Mouse (Mus musculus): ENCODE results near the gene Rcor1. TPM values are rescaled to one million over a fixed set of nuclear protein-coding genes. Genes with fewer than 3 reads are reported as not detected.

Gene Rcor1
- polyA plus RNA-seq, 1 experiment from 2014 or later, result 9.7 TPM

- Histone ChIP-seq H3K4me2 (replicated peaks; ENCODE audit: low read depth, low read length) (no peak overlapping the region), H3K9me3 (ENCODE audit: low read length) (no peaks in the 10 kb centered on the region), H3K4me1 (ENCODE audit: insufficient read depth, low read length) (peaks cover 12% of the 10 kb centered on the region), H3K27me3 (ENCODE audit: insufficient read depth, low read length) (no peaks in the 10 kb centered on the region), H3K4me3 (ENCODE audit: low read length) (no peak overlapping the region), H3K27ac (ENCODE audit: low read length) (no peak overlapping the region; the same call in 1 of the 2 replicates), H3K9ac (replicated peaks; ENCODE audit: low read length) (no peak overlapping the region), H3K36me3 (ENCODE audit: insufficient read depth, low read length) (no peaks in the 10 kb centered on the region; the same call in none of the 2 replicates)
- ATAC-seq (ENCODE audit: low FRiP score, low TSS enrichment), result no peak
- WGBS, result 41% methylated on average over 3 of the region's 3 CpGs
Measured at GRCm38 (mm10) chr12:111088731-111089141, 49.6 kb downstream of the Rcor1 start.

GRCm38 (mm10) chr12:111089145-111089544, 50.0 kb downstream of the Rcor1 start:
- Histone ChIP-seq H3K9ac (replicated peaks; ENCODE audit: low read length) (no peak overlapping the region), H3K4me2 (replicated peaks; ENCODE audit: low read depth, low read length) (no peak overlapping the region), H3K27ac (ENCODE audit: low read length) (no peak overlapping the region; the same call in 1 of the 2 replicates), H3K27me3 (ENCODE audit: insufficient read depth, low read length) (no peaks in the 10 kb centered on the region), H3K9me3 (ENCODE audit: low read length) (no peaks in the 10 kb centered on the region), H3K36me3 (ENCODE audit: insufficient read depth, low read length) (no peaks in the 10 kb centered on the region; the same call in 1 of the 2 replicates), H3K4me1 (ENCODE audit: insufficient read depth, low read length) (peaks cover 12% of the 10 kb centered on the region), H3K4me3 (ENCODE audit: low read length) (no peak overlapping the region)
- WGBS, result 44% methylated on average over 7 of the region's 7 CpGs
- ATAC-seq (ENCODE audit: low FRiP score, low TSS enrichment), result peak; percentile 74

GRCm38 (mm10) chr12:111090801-111091200, 51.6 kb downstream of the Rcor1 start:
- Histone ChIP-seq H3K4me3 (ENCODE audit: low read length) (no peak overlapping the region), H3K9me3 (ENCODE audit: low read length) (no peaks in the 10 kb centered on the region), H3K27ac (ENCODE audit: low read length) (no peak overlapping the region), H3K36me3 (ENCODE audit: insufficient read depth, low read length) (no peaks in the 10 kb centered on the region), H3K27me3 (ENCODE audit: insufficient read depth, low read length) (no peaks in the 10 kb centered on the region), H3K9ac (replicated peaks; ENCODE audit: low read length) (no peak overlapping the region), H3K4me1 (ENCODE audit: insufficient read depth, low read length) (peaks cover 12% of the 10 kb centered on the region), H3K4me2 (replicated peaks; ENCODE audit: low read depth, low read length) (no peak overlapping the region)
- ATAC-seq (ENCODE audit: low FRiP score, low TSS enrichment), result no peak

- H3K9ac ChIP-seq (replicated peaks; ENCODE audit: low read length), result no peak overlapping the region
- WGBS, result 80% methylated on average over 10 of the region's 10 CpGs
- no peak overlapping the region for H3K4me2 ChIP-seq (replicated peaks; ENCODE audit: low read depth, low read length)
- no peak overlapping the region for H3K27ac ChIP-seq (ENCODE audit: low read length)
- H3K4me3 ChIP-seq (ENCODE audit: low read length), result no peak overlapping the region
- H3K27me3 ChIP-seq (ENCODE audit: insufficient read depth, low read length), result no peaks in the 10 kb centered on the region
- no peaks in the 10 kb centered on the region for H3K36me3 ChIP-seq (ENCODE audit: insufficient read depth, low read length)
- ATAC-seq (ENCODE audit: low FRiP score, low TSS enrichment), result no peak
- H3K9me3 ChIP-seq (ENCODE audit: low read length), result no peaks in the 10 kb centered on the region
- peaks cover 12% of the 10 kb centered on the region for H3K4me1 ChIP-seq (ENCODE audit: insufficient read depth, low read length)
Measured at GRCm38 (mm10) chr12:111091981-111092380, 52.8 kb downstream of the Rcor1 start.

DNA sequence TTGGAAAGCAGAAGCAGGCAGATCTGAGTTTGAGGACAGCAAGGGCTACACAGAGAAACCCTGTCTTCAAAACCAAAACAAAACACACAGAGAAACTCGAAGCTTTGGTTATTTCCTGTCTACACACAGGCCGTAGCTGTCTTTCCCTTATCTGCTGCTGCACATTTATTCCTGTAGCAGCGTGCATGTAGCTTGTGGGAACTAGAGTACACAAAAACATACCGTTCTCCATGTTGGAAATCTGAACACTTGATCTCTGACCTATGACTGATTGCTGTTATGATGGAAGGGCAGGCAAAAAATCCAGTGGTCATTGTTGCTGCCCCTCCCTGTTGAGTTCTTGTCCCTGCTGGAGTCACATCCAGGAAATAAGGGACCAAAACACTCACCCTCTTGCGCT, 54.9 kb downstream of the Rcor1 start:
- no peak for ATAC-seq (ENCODE audit: low FRiP score, low TSS enrichment)
- H3K36me3 ChIP-seq (ENCODE audit: insufficient read depth, low read length), result no peaks in the 10 kb centered on the region
- H3K27ac ChIP-seq (ENCODE audit: low read length), result no peak overlapping the region; the same call in 1 of the 2 replicates
- peaks cover 5% of the 10 kb centered on the region for H3K4me1 ChIP-seq (ENCODE audit: insufficient read depth, low read length)
- H3K9me3 ChIP-seq (ENCODE audit: low read length), result no peaks in the 10 kb centered on the region
- no peak overlapping the region for H3K9ac ChIP-seq (replicated peaks; ENCODE audit: low read length)
- H3K4me3 ChIP-seq (ENCODE audit: low read length), result no peak overlapping the region
- no peaks in the 10 kb centered on the region for H3K27me3 ChIP-seq (ENCODE audit: insufficient read depth, low read length)
- no peak overlapping the region for H3K4me2 ChIP-seq (replicated peaks; ENCODE audit: low read depth, low read length)
- 65% methylated on average over 5 of the region's 5 CpGs for WGBS

GRCm38 (mm10) chr12:111095086-111095485, 55.9 kb downstream of the Rcor1 start:
- Histone ChIP-seq H3K4me1 (ENCODE audit: insufficient read depth, low read length) (no peaks in the 10 kb centered on the region), H3K36me3 (ENCODE audit: insufficient read depth, low read length) (0 out of 2 replicates have a peak, but pooled peaks cover 3% of the 10 kb centered on the region), H3K9ac (replicated peaks; ENCODE audit: low read length) (no peak overlapping the region), H3K27ac (ENCODE audit: low read length) (no peak overlapping the region), H3K27me3 (ENCODE audit: insufficient read depth, low read length) (no peaks in the 10 kb centered on the region), H3K4me3 (ENCODE audit: low read length) (no peak overlapping the region), H3K4me2 (replicated peaks; ENCODE audit: low read depth, low read length) (no peak overlapping the region), H3K9me3 (ENCODE audit: low read length) (no peaks in the 10 kb centered on the region)
- 89% methylated on average over 6 of the region's 6 CpGs for WGBS
- ATAC-seq (ENCODE audit: low FRiP score, low TSS enrichment), result no peak

DNA sequence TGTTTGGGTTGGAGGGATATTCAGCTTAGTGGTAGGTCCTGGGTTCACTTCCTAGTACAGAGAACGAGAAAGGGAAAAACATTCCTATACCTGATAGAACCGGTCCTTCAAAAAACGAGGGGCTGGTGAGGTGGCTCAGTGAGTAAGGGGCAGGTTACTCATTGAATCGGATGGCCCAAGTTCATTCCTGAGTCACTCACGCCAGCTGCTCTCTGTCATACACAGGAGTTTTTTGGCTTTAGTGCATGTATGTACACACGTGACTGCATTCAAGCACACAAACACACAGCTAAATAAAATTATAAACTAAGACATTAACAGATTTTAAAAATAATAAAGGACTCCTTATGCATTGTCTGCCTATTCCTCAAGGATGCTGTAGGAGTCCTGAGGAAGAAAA, 57.1 kb downstream of the Rcor1 start:
- Histone ChIP-seq H3K4me1 (ENCODE audit: insufficient read depth, low read length) (no peaks in the 10 kb centered on the region), H3K9me3 (ENCODE audit: low read length) (no peaks in the 10 kb centered on the region), H3K4me2 (replicated peaks; ENCODE audit: low read depth, low read length) (no peak overlapping the region), H3K27me3 (ENCODE audit: insufficient read depth, low read length) (no peaks in the 10 kb centered on the region), H3K4me3 (ENCODE audit: low read length) (no peak overlapping the region), H3K9ac (replicated peaks; ENCODE audit: low read length) (no peak overlapping the region), H3K36me3 (ENCODE audit: insufficient read depth, low read length) (peaks cover 9% of the 10 kb centered on the region; the same call in 1 of the 2 replicates), H3K27ac (ENCODE audit: low read length) (no peak overlapping the region)
- ATAC-seq (ENCODE audit: low FRiP score, low TSS enrichment), result no peak
- WGBS, result 86% methylated on average over 6 of the region's 6 CpGs

GRCm38 (mm10) chr12:111097036-111097435, 57.9 kb downstream of the Rcor1 start:
- no peaks in the 10 kb centered on the region for H3K9me3 ChIP-seq (ENCODE audit: low read length)
- no peak overlapping the region for H3K27ac ChIP-seq (ENCODE audit: low read length)
- no peak overlapping the region for H3K4me3 ChIP-seq (ENCODE audit: low read length)
- H3K27me3 ChIP-seq (ENCODE audit: insufficient read depth, low read length), result no peaks in the 10 kb centered on the region
- no peak overlapping the region for H3K9ac ChIP-seq (replicated peaks; ENCODE audit: low read length)
- H3K36me3 ChIP-seq (ENCODE audit: insufficient read depth, low read length), result peaks cover 15% of the 10 kb centered on the region
- no peak overlapping the region for H3K4me2 ChIP-seq (replicated peaks; ENCODE audit: low read depth, low read length)
- H3K4me1 ChIP-seq (ENCODE audit: insufficient read depth, low read length), result no peaks in the 10 kb centered on the region
- no peak for ATAC-seq (ENCODE audit: low FRiP score, low TSS enrichment)
- WGBS, result 92% methylated on average over 8 of the region's 8 CpGs

DNA sequence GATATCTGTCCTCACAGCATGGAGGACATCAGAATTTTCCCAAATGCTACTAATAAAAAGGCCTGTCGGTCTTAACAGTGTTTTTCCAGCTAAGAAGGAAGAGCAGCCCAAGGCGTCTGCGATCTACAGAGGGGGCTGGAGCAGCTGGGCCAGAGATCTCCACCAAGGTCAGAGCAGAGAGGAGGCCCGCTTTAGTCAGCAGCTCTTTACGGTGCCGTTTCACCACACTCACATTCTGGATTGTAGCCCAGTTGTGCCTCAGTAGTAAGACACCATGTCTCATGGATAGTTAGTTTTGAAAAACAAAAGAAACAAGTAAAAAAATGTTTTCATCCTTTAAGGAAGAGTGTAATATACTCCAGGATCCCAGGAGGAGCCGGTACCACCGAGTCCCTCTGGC, 72.0 kb downstream of the Rcor1 start:
- WGBS, result 82% methylated on average over 8 of the region's 8 CpGs
- H3K27ac ChIP-seq (ENCODE audit: low read length), result no peak overlapping the region
- no peak overlapping the region for H3K9ac ChIP-seq (replicated peaks; ENCODE audit: low read length)
- no peaks in the 10 kb centered on the region for H3K4me1 ChIP-seq (ENCODE audit: insufficient read depth, low read length)
- no peak overlapping the region for H3K4me3 ChIP-seq (ENCODE audit: low read length)
- H3K36me3 ChIP-seq (ENCODE audit: insufficient read depth, low read length), result peaks cover 62% of the 10 kb centered on the region
- H3K27me3 ChIP-seq (ENCODE audit: insufficient read depth, low read length), result no peaks in the 10 kb centered on the region
- no peaks in the 10 kb centered on the region for H3K9me3 ChIP-seq (ENCODE audit: low read length)
- ATAC-seq (ENCODE audit: low FRiP score, low TSS enrichment), result no peak
- H3K4me2 ChIP-seq (replicated peaks; ENCODE audit: low read depth, low read length), result no peak overlapping the region

- Histone ChIP-seq H3K4me3 (ENCODE audit: low read length) (no peak overlapping the region), H3K36me3 (ENCODE audit: insufficient read depth, low read length) (peaks cover 63% of the 10 kb centered on the region), H3K27ac (ENCODE audit: low read length) (no peak overlapping the region), H3K4me2 (replicated peaks; ENCODE audit: low read depth, low read length) (no peak overlapping the region), H3K9me3 (ENCODE audit: low read length) (no peaks in the 10 kb centered on the region), H3K9ac (replicated peaks; ENCODE audit: low read length) (no peak overlapping the region), H3K27me3 (ENCODE audit: insufficient read depth, low read length) (no peaks in the 10 kb centered on the region), H3K4me1 (ENCODE audit: insufficient read depth, low read length) (no peaks in the 10 kb centered on the region)
- no peak for ATAC-seq (ENCODE audit: low FRiP score, low TSS enrichment)
- 91% methylated on average over 5 of the region's 5 CpGs for WGBS
Measured at GRCm38 (mm10) chr12:111114593-111114992, 75.4 kb downstream of the Rcor1 start.

Data from kidney, embryonic 16.5 days (tissue).